Mouse (Mus musculus) MEL (cell line): ENCODE measurements around the gene Ece2.

Source experiments
- CTCF ChIP-seq, 3 experiments: IDR thresholded peaks in 2 of 3; conservative IDR thresholded peaks in 1 of 3; 2 replicates each; pipeline ENCODE4 v1.5.1; 2011 to 2012; ENCODE audit warnings: low read length in 3 of 3, low read depth in 2 of 3, mild to moderate bottlenecking in 2 of 3, improper control_type of control experiment in 1 of 3, inconsistent platforms in 1 of 3, mixed read lengths in 1 of 3, moderate library complexity in 1 of 3; ENCODE audit not compliant: control insufficient read depth in 1 of 3, insufficient read depth in 1 of 3, poor library complexity in 1 of 3, severe bottlenecking in 1 of 3
- GABPA ChIP-seq: IDR thresholded peaks from 2 replicates; pipeline ENCODE4 v1.6.1; 2012; ENCODE audit warnings: low read depth, mild to moderate bottlenecking, inconsistent platforms, low read length, improper control_type of control experiment, moderate library complexity
- JUND ChIP-seq: IDR thresholded peaks from 2 replicates; pipeline ENCODE4 v1.6.1; 2011; ENCODE audit warnings: low read depth, mild to moderate bottlenecking, improper control_type of control experiment, low read length
- MAX ChIP-seq: IDR thresholded peaks from 2 replicates; pipeline ENCODE4 v1.6.1; 2011; ENCODE audit warnings: low read length, improper control_type of control experiment
- ZC3H11A ChIP-seq: IDR thresholded peaks from 2 replicates; pipeline ENCODE4 v1.6.1; 2012; ENCODE audit warnings: low read depth, mild to moderate bottlenecking, inconsistent platforms, low read length, improper control_type of control experiment

GRCm38 (mm10) chr16:20595060-20595673, 34.5 kb upstream of the Ece2 start:
- TF ChIP-seq CTCF (IDR thresholded peaks at IDR 0.05 in 2 of 3, conservative IDR thresholded peaks at IDR 0.05 in 1 of 3; ENCODE audit: control insufficient read depth in 1 of 3, insufficient read depth in 1 of 3, low read depth in 2 of 3, low read length in 3 of 3, poor library complexity in 1 of 3, severe bottlenecking in 1 of 3) (no peak), JUND (no peak), ZC3H11A (no peak), GABPA (no peak), MAX (no peak)
